Mouse (Mus musculus) telencephalon, adult 2 months (tissue): ENCODE data around the gene Atp6v1fnb.

Experiments
- DNase-seq: peaks from one replicate; pipeline ENCODE4 v3.0.0-alpha.2; 2011; ENCODE audit warnings: low read depth, low spot score

Gene Atp6v1fnb

GRCm38 (mm10) chr6:29522626-29523300 is 51.5 kb downstream of the Atp6v1fnb start:
- no peak for DNase-seq
